Mouse (Mus musculus) c-Kit-positive CD71-positive TER-119-positive erythroid progenitor cells, embryonic 14.5 days (primary cell): ENCODE results near the gene Pum3.
"Not testable (repeated sequence)": the region's sequence is repeated elsewhere in the genome, so short reads cannot be mapped to it uniquely, and the experiment has no call there.

Source experiments
- DNase-seq: peaks from one replicate; pipeline ENCODE4 v3.0.0-alpha.2; 2013; ENCODE audit warnings: low spot score

Pum3 gene

GRCm38 (mm10) chr19:27392431-27392830 is 37.2 kb downstream of the Pum3 start:
- DNase-seq = no peak

GRCm38 (mm10) chr19:27391344-27391743 is 38.3 kb downstream of the Pum3 start:
- no peak for DNase-seq

- not testable (repeated sequence) for DNase-seq
Measured at GRCm38 (mm10) chr19:27389566-27389965, 40.1 kb downstream of the Pum3 start.

- DNase-seq = no peak
Measured at GRCm38 (mm10) chr19:27385304-27385703, 44.3 kb downstream of the Pum3 start.

- DNase-seq = no peak
Measured at GRCm38 (mm10) chr19:27383266-27383665, 46.4 kb downstream of the Pum3 start.

DNA sequence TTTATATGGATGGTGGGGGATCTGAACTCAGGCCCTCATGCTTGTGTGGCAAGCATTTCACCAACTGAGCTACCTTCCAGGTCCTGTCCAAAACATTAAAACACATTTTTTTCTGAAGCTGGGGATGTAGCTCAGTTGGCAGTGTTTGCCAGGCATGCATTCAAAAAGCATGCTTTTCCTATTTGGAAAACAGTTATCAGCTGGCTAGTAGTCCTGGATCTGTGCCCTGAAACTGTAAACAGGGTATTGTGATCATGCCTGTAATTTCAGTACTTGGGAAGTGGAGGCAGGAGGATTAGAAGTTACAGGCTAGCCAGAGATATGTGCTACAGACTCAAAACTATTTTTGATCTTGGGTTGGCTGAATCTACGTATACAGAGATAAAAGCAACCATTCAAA is 47.5 kb downstream of the Pum3 start:
- no peak for DNase-seq

DNA sequence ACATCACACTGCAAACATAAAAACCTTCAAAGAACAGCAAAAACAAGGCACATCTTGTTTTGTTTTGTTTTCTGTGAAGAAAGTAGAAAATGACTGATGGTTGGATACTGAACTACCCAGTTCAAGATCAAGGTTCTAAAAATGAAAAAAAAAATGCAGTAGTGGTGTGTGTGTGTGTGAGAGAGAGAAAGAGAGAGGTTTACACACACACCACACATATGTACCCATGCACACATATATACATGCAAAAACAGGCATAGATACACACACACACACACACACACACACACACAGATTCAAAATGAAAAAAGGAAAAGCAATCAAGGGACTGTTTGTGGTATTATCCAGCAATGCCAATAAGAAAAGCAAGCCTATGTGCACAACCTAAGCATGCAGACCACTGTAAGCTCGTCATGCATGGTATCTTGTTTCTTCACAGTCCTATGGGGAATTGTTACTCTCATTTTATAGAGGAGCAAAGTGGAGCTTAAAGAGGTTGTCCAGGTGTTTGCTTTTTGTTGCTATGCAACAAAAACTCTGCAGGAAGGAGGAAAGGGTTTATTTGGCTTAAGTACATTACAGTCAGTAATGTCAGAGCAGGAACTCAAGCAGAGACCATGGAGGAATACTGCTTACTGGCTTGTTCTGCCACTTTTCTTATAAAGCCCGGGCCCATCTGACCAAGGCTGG is 49.8 kb downstream of the Pum3 start:
- DNase-seq = no peak

- DNase-seq = no peak
Measured at GRCm38 (mm10) chr19:27370784-27371183, 58.8 kb downstream of the Pum3 start.

DNA sequence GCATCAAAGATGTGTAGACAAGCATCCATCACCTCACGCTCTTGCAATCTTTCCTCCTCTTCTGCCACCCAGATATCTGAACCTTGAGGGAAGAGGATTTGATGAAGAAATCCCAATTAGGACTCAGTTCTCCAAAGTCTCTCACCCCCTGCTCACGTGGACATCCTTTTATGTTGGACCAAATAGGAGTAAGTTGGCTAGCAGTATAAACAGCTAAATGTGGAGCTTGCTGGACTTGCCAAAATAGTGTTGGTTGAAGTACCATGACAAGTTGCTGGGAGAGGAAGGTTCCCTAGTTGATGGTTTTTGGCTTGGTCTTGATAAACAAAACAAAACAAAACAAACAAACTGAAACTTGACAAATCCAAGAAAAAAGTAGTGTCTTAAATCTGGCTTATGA is 59.5 kb downstream of the Pum3 start:
- DNase-seq = no peak

DNA sequence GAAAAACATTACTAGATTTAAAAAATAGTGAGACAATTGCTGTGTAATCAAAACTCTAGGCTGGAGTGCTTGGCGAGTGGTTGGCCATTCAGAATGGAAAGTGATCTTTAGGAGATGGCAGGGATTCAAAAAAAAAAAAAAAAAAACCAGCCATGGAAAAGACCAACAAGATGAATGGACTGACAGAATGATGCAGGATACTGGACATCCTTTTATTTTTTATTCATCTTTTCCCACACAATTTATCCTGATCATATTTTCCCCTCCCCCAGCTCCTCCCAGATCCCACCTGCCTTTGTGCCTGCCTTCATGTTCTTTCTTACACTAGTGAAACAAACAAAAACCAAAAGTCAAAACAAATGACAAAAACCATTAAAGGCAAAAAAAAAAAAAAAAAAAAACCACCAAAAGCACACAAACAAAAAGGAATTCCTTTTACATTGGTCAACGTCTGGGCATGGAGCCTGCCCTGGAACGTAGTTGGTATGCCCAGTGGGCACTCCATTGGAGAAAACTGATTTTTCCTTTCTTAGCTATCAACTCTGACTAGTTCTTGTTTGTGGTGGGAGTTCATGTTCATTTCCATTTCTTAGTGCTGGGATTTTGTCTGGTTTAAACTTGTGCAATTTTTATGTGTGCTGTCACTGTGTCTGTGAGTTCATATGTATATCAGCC is 60.0 kb downstream of the Pum3 start:
- DNase-seq = no peak

- DNase-seq = no peak
Measured at GRCm38 (mm10) chr19:27366113-27366746, 63.4 kb downstream of the Pum3 start.

DNA sequence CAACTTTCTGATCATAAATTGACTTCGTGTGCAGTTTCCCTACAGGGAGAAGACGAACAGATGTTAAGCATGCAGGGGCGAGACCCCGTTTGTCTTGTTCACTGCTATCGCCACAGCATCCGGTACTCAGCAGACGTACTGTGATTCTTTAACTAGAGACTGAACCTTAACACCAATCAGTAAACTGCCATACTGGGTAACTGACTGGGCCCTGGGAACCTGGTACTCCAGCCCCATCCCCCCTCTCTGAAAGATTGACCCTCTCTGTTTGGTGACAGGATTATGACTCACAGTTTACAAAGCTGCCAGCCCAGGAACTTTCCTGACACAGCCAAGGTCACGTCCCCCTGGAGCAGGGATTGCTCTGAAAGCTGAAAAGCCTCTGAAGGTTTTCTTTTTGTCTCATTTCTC is 65.1 kb downstream of the Pum3 start:
- no peak for DNase-seq

DNA sequence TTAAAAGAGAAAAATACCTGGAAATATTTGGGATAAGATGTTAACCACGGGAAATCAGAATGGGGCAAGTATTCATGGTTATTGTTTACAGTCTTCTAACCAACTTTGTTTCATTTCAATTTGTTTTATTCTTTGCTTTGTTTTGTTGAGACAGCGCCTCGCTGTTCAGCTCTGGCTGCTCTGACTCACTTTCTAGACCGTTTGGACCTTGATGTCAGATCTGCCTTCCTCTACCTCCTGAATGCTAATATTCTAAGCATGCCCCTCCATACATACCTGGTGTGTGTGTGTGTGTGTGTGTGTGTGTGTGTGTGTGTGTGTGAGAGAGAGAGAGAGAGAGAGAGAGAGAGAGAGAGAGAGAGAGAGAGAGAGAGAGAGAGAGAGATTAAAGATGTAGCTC is 65.7 kb downstream of the Pum3 start:
- DNase-seq = no peak

DNA sequence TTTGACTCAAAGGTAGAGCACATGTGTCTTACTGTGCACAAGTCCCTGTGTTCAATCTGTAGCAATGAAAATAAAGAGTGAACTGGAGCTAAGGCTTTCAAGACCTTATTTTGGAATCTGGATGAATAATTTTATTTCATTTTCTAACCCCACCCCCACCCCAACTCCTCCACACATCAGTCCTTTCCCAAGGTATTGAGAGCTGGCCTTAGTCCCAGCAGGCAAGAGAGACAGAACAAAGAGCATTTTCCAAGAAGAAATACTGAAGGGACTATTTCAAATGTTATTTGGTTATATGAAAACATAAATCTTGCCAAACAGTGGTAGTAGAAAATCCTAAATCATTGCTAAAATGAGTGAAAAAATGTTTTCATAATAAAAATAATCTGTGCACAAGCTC is 69.2 kb downstream of the Pum3 start:
- no peak for DNase-seq

GRCm38 (mm10) chr19:27351700-27352099 is 77.9 kb downstream of the Pum3 start:
- DNase-seq = no peak

- DNase-seq = no peak
Measured at GRCm38 (mm10) chr19:27346501-27346900, 83.1 kb downstream of the Pum3 start.
